Mouse (Mus musculus): Measurements from ENCODE around the gene Dnajc19.

Gene Dnajc19

DNA sequence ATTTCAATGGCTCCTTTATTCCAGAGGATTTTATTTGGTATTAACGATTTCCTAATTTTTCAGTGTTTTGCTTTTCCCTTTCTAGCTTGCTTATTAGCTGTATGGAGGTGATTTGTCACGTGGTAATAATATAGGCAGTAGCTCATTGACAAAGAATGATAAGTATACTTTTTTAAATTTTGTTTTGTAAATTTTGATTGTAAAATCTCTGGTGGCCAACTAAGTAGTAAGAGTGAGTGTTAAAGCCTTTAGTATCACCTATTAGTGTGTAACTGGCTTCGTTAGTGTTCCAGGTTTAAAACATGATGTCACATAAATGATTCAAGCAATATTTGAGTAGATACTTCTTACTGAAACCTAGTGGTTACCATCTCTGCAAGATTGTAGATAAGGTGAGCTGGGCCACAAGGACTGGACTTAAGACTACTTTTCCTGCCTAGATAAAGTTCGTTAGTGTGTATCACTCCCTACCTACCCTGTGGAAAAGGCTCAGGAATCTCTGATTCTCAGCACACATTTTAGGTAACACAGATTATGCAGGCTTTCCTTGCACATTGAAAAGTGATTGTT lies 59.8 kb downstream of the Dnajc19 start:
- no peak for DNase-seq

DNA sequence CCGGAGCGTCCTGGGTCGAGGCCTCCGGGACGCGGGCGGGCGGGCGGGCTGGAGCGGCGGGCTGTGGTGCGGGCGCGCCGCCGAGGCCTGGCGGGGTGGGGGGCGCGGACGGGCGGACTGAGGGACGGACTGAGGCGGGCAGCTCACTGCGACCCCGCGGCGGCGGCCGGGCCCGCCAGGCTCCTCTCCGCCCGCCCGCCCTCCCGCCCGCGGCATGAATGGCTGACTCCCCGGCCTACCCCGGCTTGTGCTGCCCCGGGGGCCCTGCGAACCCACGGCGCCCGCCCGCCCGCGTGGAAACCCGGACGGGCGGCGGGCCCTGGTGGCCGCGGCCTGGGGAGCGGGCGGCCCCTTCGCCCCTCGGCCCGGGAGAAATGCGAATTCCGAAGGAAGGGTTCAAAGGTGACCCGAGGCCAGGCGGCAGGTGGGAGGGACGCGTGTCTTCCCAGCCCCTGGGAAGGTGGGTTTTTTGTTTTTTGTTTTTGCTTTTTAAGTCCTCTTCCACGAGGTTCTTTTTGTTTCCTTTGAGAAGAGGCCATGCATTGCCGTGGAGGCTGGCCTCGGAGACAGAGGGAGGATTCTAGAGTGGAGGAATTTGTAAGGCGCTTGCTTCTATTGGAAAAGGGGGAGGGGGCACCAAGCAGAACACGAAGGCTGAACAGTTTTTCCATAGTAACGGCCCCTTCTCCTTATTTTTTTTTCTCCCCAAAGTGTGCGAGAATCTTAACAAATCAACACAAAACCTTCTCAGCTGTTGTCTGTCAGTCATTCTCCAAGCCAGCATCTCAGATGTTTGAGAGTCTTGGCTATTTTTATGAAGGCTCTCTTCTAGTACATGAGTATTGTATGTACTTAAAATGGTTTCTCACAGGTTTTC lies 60.5 kb downstream of the Dnajc19 start:
- DNase-seq: no peak

GRCm38 (mm10) chr3:34019540-34020381 lies 61.4 kb downstream of the Dnajc19 start, which contains the start of gene Fxr1:
TSS of gene Fxr1 (plus strand) at chr3:34019943.
- peak; percentile 83 for DNase-seq

GRCm38 (mm10) chr3:34008191-34008590 lies 72.9 kb downstream of the Dnajc19 start:
- DNase-seq: no peak

- DNase-seq: no peak
Measured at GRCm38 (mm10) chr3:34007611-34008010, 73.5 kb downstream of the Dnajc19 start.

DNA sequence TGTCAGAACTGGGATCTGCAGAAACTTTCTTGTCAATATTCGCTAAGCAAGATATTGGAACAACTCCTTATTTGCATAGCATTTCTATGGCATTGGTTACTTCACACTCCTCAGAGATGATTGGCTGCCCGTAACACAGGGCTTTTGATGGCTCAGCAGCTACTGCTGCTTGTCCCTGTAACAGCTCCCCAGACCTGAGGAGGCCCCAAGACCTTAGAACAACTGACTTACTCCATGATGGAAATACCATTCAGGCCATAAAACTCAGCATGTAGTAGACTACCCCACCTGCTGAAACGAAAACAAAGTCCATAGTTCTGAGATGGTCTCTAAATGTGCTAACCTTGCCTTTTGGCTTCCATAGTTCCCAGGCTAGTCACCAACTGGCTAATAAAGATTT lies 74.3 kb downstream of the Dnajc19 start:
- DNase-seq: no peak

GRCm38 (mm10) chr3:34006301-34006700 lies 74.8 kb downstream of the Dnajc19 start:
- DNase-seq: no peak

All from right cerebral cortex, postnatal 14 days (tissue).